Mouse (Mus musculus) lung, adult 2 months (tissue): Measurements from ENCODE around the gene Clpx.

Source experiments
- CTCF ChIP-seq: fragments of 200-500 bp; IDR thresholded peaks from 2 replicates; pipeline ENCODE4 v1.5.1; 2011; ENCODE audit warnings: mild to moderate bottlenecking, low read length, control low read depth; ENCODE audit not compliant: insufficient read depth
- POLR2A ChIP-seq: fragments of 200-500 bp; IDR thresholded peaks from 2 replicates; pipeline ENCODE4 v1.6.1; 2011; ENCODE audit warnings: low read depth, mild to moderate bottlenecking, control low read depth, low read length, borderline replicate concordance; ENCODE audit errors: extremely low read depth

DNA sequence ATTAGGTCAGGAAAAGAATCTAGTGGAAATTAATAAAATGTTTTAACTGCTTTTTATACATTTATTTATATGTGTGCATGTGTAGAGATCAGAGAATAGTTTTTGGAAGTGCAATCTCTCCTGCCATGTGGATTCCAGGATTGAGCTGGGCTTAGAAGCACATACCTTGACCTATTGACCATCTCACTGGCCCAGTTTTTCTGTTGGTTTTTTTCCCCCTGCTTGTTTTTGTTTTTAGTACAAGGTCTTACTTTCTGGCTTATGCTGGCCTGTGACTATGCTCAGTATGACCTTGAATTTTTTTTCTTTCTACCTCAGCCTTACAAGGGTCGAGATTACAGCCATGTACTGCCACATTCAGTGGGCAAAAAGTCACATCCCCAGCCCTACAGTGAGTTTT, 14.0 kb downstream of the Clpx start:
- TF ChIP-seq CTCF (no peak), POLR2A (no peak)
